Mouse (Mus musculus) stomach, postnatal 0 days (tissue): ENCODE data around the gene Vps13d.

Experiments used
- CTCF ChIP-seq: IDR thresholded peaks from 2 replicates; pipeline ENCODE4 v1.5.1; 2016; ENCODE audit warnings: antibody characterized with exemption, low read depth, mild to moderate bottlenecking, moderate library complexity
- EP300 ChIP-seq: optimal IDR thresholded peaks from 2 replicates; pipeline ENCODE3; 2016; ENCODE audit warnings: antibody characterized with exemption

GRCm38 (mm10) chr4:144999903-145000382, 194.9 kb downstream of the Vps13d start:
- peak; percentile 60 for TF ChIP-seq EP300
- no peak for TF ChIP-seq CTCF
